Mouse (Mus musculus) MEL (cell line): ENCODE data around the gene Tmem88. TPM values are rescaled to one million over a fixed set of nuclear protein-coding genes. Genes with fewer than 3 reads are reported as not detected.

Experiments used
- DNase-seq: peaks from one replicate; pipeline ENCODE4 v3.0.0; 2011; ENCODE audit warnings: low read depth, low spot score
- H3K27ac ChIP-seq: 2 replicates; pipeline ENCODE4 v1.5.1; 2012; ENCODE audit warnings: low read depth, mild to moderate bottlenecking, control low read depth, low read length, moderate library complexity; ENCODE audit not compliant: control insufficient read depth
- H3K27me3 ChIP-seq, 2 experiments: fragments of 150-350 bp in 1 of 2; sonication (generic) in 1 of 2; 2 replicates each; pipeline ENCODE4 v1.6.1; 2012; ENCODE audit warnings: low read length in 2 of 2, mild to moderate bottlenecking in 2 of 2, improper control_type of control experiment in 1 of 2, moderate library complexity in 1 of 2; ENCODE audit not compliant: insufficient read depth in 2 of 2, control insufficient read depth in 1 of 2
- H3K36me3 ChIP-seq, 2 experiments: 2 replicates each; pipeline ENCODE4 v1.6.1; 2012 to 2014; ENCODE audit warnings: low read length in 2 of 2, improper control_type of control experiment in 1 of 2, inconsistent platforms in 1 of 2, mild to moderate bottlenecking in 1 of 2; ENCODE audit not compliant: insufficient read depth in 2 of 2, control insufficient read depth in 1 of 2
- H3K4me1 ChIP-seq, 2 experiments: fragments of 150-350 bp in 1 of 2; sonication (generic) in 1 of 2; 2 replicates each; pipeline ENCODE4 v1.6.1; 2012; ENCODE audit warnings: low read length in 2 of 2, improper control_type of control experiment in 1 of 2, mild to moderate bottlenecking in 1 of 2; ENCODE audit not compliant: insufficient read depth in 2 of 2, control insufficient read depth in 1 of 2
- H3K4me3 ChIP-seq, 2 experiments: fragments of 150-350 bp in 1 of 2; sonication (generic) in 1 of 2; 2 replicates each; pipeline ENCODE4 v1.5.1; 2012; ENCODE audit warnings: low read depth in 2 of 2, low read length in 2 of 2, mild to moderate bottlenecking in 2 of 2, moderate library complexity in 2 of 2, control low read depth in 1 of 2, improper control_type of control experiment in 1 of 2; ENCODE audit not compliant: control insufficient read depth in 1 of 2, insufficient read depth in 1 of 2
- H3K79me2 ChIP-seq: 2 replicates; pipeline ENCODE4 v1.6.1; 2012; ENCODE audit warnings: mild to moderate bottlenecking, low read length, moderate library complexity; ENCODE audit not compliant: control insufficient read depth, poor library complexity, insufficient read depth
- H3K9ac ChIP-seq: 2 replicates; pipeline ENCODE4 v1.6.1; 2012; ENCODE audit warnings: low read depth, mild to moderate bottlenecking, control low read depth, low read length, moderate library complexity; ENCODE audit not compliant: control insufficient read depth, poor library complexity, severe bottlenecking
- H3K9me3 ChIP-seq: fragments of 150-350 bp; sonication (generic); replicated peaks from 2 replicates; pipeline ENCODE4 v1.6.1; 2012; ENCODE audit warnings: mild to moderate bottlenecking, low read length, improper control_type of control experiment, moderate library complexity; ENCODE audit not compliant: insufficient read depth
- BHLHE40 ChIP-seq: IDR thresholded peaks from 2 replicates; pipeline ENCODE4 v1.6.1; 2012; ENCODE audit warnings: low read depth, mild to moderate bottlenecking, inconsistent platforms, low read length, improper control_type of control experiment, borderline replicate concordance
- CHD1 ChIP-seq: IDR thresholded peaks from 2 replicates; pipeline ENCODE4 v1.6.1; 2012; ENCODE audit warnings: low read depth, mild to moderate bottlenecking, inconsistent platforms, low read length, improper control_type of control experiment
- E2F4 ChIP-seq: IDR thresholded peaks from 2 replicates; pipeline ENCODE4 v1.6.1; 2011; ENCODE audit warnings: low read depth, low read length, improper control_type of control experiment, borderline replicate concordance
- GABPA ChIP-seq: IDR thresholded peaks from 2 replicates; pipeline ENCODE4 v1.6.1; 2012; ENCODE audit warnings: low read depth, mild to moderate bottlenecking, inconsistent platforms, low read length, improper control_type of control experiment, moderate library complexity
- JUND ChIP-seq: IDR thresholded peaks from 2 replicates; pipeline ENCODE4 v1.6.1; 2011; ENCODE audit warnings: low read depth, mild to moderate bottlenecking, improper control_type of control experiment, low read length
- MAX ChIP-seq: IDR thresholded peaks from 2 replicates; pipeline ENCODE4 v1.6.1; 2011; ENCODE audit warnings: low read length, improper control_type of control experiment
- MXI1 ChIP-seq: IDR thresholded peaks from 2 replicates; pipeline ENCODE4 v1.6.1; 2011; ENCODE audit warnings: mild to moderate bottlenecking, low read depth, low read length, improper control_type of control experiment
- MYB ChIP-seq: IDR thresholded peaks from 2 replicates; pipeline ENCODE4 v1.6.1; 2011; ENCODE audit warnings: mild to moderate bottlenecking, low read depth, low read length, improper control_type of control experiment
- MYC ChIP-seq: IDR thresholded peaks from 2 replicates; pipeline ENCODE4 v1.6.1; 2011; ENCODE audit warnings: low read depth, mild to moderate bottlenecking, low read length, improper control_type of control experiment, moderate library complexity
- NELFE ChIP-seq: IDR thresholded peaks from 2 replicates; pipeline ENCODE4 v1.6.1; 2011; ENCODE audit warnings: low read depth, low read length, improper control_type of control experiment
- NRF1 ChIP-seq: IDR thresholded peaks from 2 replicates; pipeline ENCODE4 v1.6.1; 2014; ENCODE audit warnings: low read depth, mild to moderate bottlenecking, inconsistent platforms, low read length, improper control_type of control experiment, moderate library complexity; ENCODE audit not compliant: poor library complexity, insufficient read depth, severe bottlenecking
- POLR2A ChIP-seq, 2 experiments: IDR thresholded peaks; 2 replicates each; pipeline ENCODE4 v1.6.1; 2011 to 2012; ENCODE audit warnings: low read length in 2 of 2, mild to moderate bottlenecking in 2 of 2, control low read depth in 1 of 2, improper control_type of control experiment in 1 of 2, low read depth in 1 of 2, moderate library complexity in 1 of 2; ENCODE audit not compliant: control insufficient read depth in 1 of 2, insufficient read depth in 1 of 2, poor library complexity in 1 of 2
- POLR2AphosphoS5 ChIP-seq: IDR thresholded peaks from 2 replicates; pipeline ENCODE4 v1.6.1; 2012; ENCODE audit warnings: low read depth, borderline replicate concordance, mild to moderate bottlenecking, inconsistent platforms, low read length, moderate library complexity, mixed read lengths
- RAD21 ChIP-seq: IDR thresholded peaks from 2 replicates; pipeline ENCODE4 v1.6.1; 2011; ENCODE audit warnings: mild to moderate bottlenecking, low read depth, low read length, improper control_type of control experiment
- RCOR1 ChIP-seq: IDR thresholded peaks from 2 replicates; pipeline ENCODE4 v1.6.1; 2012; ENCODE audit warnings: low read depth, mild to moderate bottlenecking, inconsistent platforms, low read length, improper control_type of control experiment
- SIN3A ChIP-seq: IDR thresholded peaks from 2 replicates; pipeline ENCODE4 v1.6.1; 2012; ENCODE audit warnings: low read length, improper control_type of control experiment, inconsistent platforms
- TCF12 ChIP-seq: IDR thresholded peaks from 2 replicates; pipeline ENCODE4 v1.6.1; 2014; ENCODE audit warnings: low read depth, mild to moderate bottlenecking, inconsistent platforms, low read length, improper control_type of control experiment, moderate library complexity
- UBTF ChIP-seq: IDR thresholded peaks from 2 replicates; pipeline ENCODE4 v1.6.1; 2012; ENCODE audit warnings: low read depth, mild to moderate bottlenecking, inconsistent platforms, low read length, improper control_type of control experiment, moderate library complexity, borderline replicate concordance; ENCODE audit not compliant: insufficient read depth
- USF1 ChIP-seq: IDR thresholded peaks from 2 replicates; pipeline ENCODE4 v1.6.1; 2014; ENCODE audit warnings: low read depth, mild to moderate bottlenecking, inconsistent platforms, low read length, improper control_type of control experiment, moderate library complexity
- USF2 ChIP-seq, 2 experiments: IDR thresholded peaks; 2 replicates each; pipeline ENCODE4 v1.6.1; 2011 to 2012; ENCODE audit warnings: improper control_type of control experiment in 2 of 2, low read length in 2 of 2, borderline replicate concordance in 1 of 2, inconsistent platforms in 1 of 2, low read depth in 1 of 2, mild to moderate bottlenecking in 1 of 2; ENCODE audit not compliant: insufficient read depth in 1 of 2
- ZC3H11A ChIP-seq: IDR thresholded peaks from 2 replicates; pipeline ENCODE4 v1.6.1; 2012; ENCODE audit warnings: low read depth, mild to moderate bottlenecking, inconsistent platforms, low read length, improper control_type of control experiment
- ZKSCAN1 ChIP-seq: IDR thresholded peaks from 2 replicates; pipeline ENCODE4 v1.6.1; 2012; ENCODE audit warnings: low read depth, mild to moderate bottlenecking, inconsistent platforms, low read length, improper control_type of control experiment, moderate library complexity
- ZMIZ1 ChIP-seq: IDR thresholded peaks from 2 replicates; pipeline ENCODE4 v1.6.1; 2012; ENCODE audit warnings: low read depth, mild to moderate bottlenecking, inconsistent platforms, low read length, improper control_type of control experiment, moderate library complexity
- polyA plus RNA-seq, 2 experiments: library from polyadenylated mRNA; stranded (reverse) in 1 of 2; unstranded in 1 of 2; fragments of >175 nt in 1 of 2; fragments of >200 nt in 1 of 2; gene quantifications; 2 replicates each; pipeline versions ENCODE4 v1.2.1 to v1.2.4; 2012; ENCODE audit warnings: low replicate concordance in 2 of 2, low read depth in 1 of 2; ENCODE audit not compliant: insufficient read length in 2 of 2, insufficient read depth in 1 of 2, missing spikeins in 1 of 2
- total RNA-seq: library from RNA; depleted of rRNA; stranded (reverse); fragments of 300-350 nt; gene quantifications from 2 replicates; pipeline ENCODE4 v1.2.3, GENCODE M21; 2012

Gene Tmem88
- total and polyA plus RNA-seq, 3 experiments: 0.39 to 0.45 TPM; not detected in 1

GRCm38 (mm10) chr11:69443328-69443727 is 45.3 kb upstream of the Tmem88 start:
- Histone ChIP-seq H3K36me3 (no peaks in the 10 kb centered on the region), H3K4me1 (peaks cover 0 to 5% of the 10 kb centered on the region in 2 experiments; a peak in 1 of 4 replicates), H3K27ac (no peak overlapping the region), H3K4me3 (no peak overlapping the region), H3K27me3 (peaks cover 2% of the 10 kb centered on the region in 2 experiments; a peak in 3 of 4 replicates), H3K9ac (no peak overlapping the region), H3K79me2 (no peaks in the 10 kb centered on the region), H3K9me3 (no peaks in the 10 kb centered on the region)
- peak; percentile 44 for DNase-seq
- TF ChIP-seq ZKSCAN1: no peak
- TF ChIP-seq MAX: peak; percentile 59; the same call in 1 of the 2 replicates
- no peak for TF ChIP-seq POLR2A (IDR thresholded peaks at IDR 0.05; ENCODE audit: control insufficient read depth in 1 of 2, insufficient read depth in 1 of 2, low read depth in 1 of 2, low read length in 2 of 2, poor library complexity in 1 of 2)
- TF ChIP-seq ZC3H11A: no peak
- TF ChIP-seq RCOR1: no peak
- TF ChIP-seq BHLHE40: peak; percentile 45; the same call in 1 of the 2 replicates
- TF ChIP-seq MYC: 0 out of 2 replicates have a peak, but pooled peaks have one; percentile 65
- TF ChIP-seq MXI1: 0 out of 2 replicates have a peak, but pooled peaks have one; percentile 37

DNA sequence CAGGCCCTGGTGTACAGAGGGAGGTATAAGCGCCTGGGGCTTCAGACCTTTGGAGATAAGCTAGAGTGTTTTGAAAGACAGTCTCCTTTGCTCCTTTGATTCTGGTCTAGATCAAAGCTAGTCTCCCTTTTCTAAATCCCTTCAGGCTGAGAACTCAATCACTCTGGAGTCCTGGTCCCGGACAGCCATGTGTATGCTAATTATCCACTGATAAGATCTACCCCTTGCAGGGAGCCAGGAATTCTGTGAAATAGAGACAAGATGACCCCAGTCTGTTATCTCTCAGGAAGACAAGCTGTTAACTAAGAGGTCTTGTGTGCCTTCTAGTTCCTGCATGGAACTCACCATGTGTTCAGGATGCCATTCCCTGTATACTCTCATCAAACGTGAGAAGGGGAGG is 39.3 kb upstream of the Tmem88 start:
- no peak overlapping the region for H3K9ac ChIP-seq
- H3K36me3 ChIP-seq: no peaks in the 10 kb centered on the region
- no peaks in the 10 kb centered on the region for H3K9me3 ChIP-seq
- peaks cover 5 to 12% of the 10 kb centered on the region in 2 experiments for H3K27me3 ChIP-seq
- TF ChIP-seq NELFE: no peak
- no peak for TF ChIP-seq MYB
- no peak for TF ChIP-seq TCF12
- TF ChIP-seq RAD21: no peak
- TF ChIP-seq UBTF: no peak
- no peak for TF ChIP-seq ZC3H11A
- no peak for TF ChIP-seq SIN3A
- TF ChIP-seq, all 39 proteins: peak for 0
- no peak for DNase-seq
- no peaks in the 10 kb centered on the region for H3K79me2 ChIP-seq
- H3K4me3 ChIP-seq: no peak overlapping the region
- H3K27ac ChIP-seq: no peak overlapping the region
- no peaks in the 10 kb centered on the region for H3K4me1 ChIP-seq

GRCm38 (mm10) chr11:69433189-69433588 is 35.2 kb upstream of the Tmem88 start:
- Histone ChIP-seq H3K4me3 (no peak overlapping the region), H3K9me3 (no peaks in the 10 kb centered on the region), H3K79me2 (no peaks in the 10 kb centered on the region), H3K36me3 (no peaks in the 10 kb centered on the region; a peak in 1 of 4 replicates), H3K27ac (no peak overlapping the region), H3K4me1 (peaks cover 0 to 6% of the 10 kb centered on the region in 2 experiments; a peak in 1 of 4 replicates), H3K27me3 (peaks cover 3 to 12% of the 10 kb centered on the region in 2 experiments; a peak in 3 of 4 replicates), H3K9ac (no peak overlapping the region)
- DNase-seq: no peak
- TF ChIP-seq USF2 (IDR thresholded peaks at IDR 0.05; ENCODE audit: borderline replicate concordance in 1 of 2, insufficient read depth in 1 of 2, low read depth in 1 of 2, low read length in 2 of 2) (no peak), ZMIZ1 (no peak), JUND (no peak), CHD1 (no peak), GABPA (no peak), ZKSCAN1 (no peak), POLR2AphosphoS5 (no peak), MYB (no peak), UBTF (no peak), E2F4 (no peak), NRF1 (no peak), ZC3H11A (no peak), POLR2A (IDR thresholded peaks at IDR 0.05; ENCODE audit: control insufficient read depth in 1 of 2, insufficient read depth in 1 of 2, low read depth in 1 of 2, low read length in 2 of 2, poor library complexity in 1 of 2) (no peak), BHLHE40 (no peak), RAD21 (no peak), USF1 (no peak)
